Mouse (Mus musculus) megakaryocyte progenitor cell, adult 5-6 weeks (primary cell): ENCODE results near the gene Gm49373. TPM values are rescaled to one million over a fixed set of nuclear protein-coding genes. Genes with fewer than 3 reads are reported as not detected.
"Not testable (repeated sequence)": the region's sequence is repeated elsewhere in the genome, so short reads cannot be mapped to it uniquely, and the experiment has no call there.

Source experiments
- ATAC-seq: replicated peaks from 2 replicates; pipeline ENCODE4 v1.8.0; 2016; ENCODE audit warnings: mild to moderate bottlenecking, moderate TSS enrichment, inconsistent platforms; ENCODE audit not compliant: poor library complexity
- total RNA-seq, 2 experiments: library from RNA; stranded (forward) in 1 of 2; stranded (reverse) in 1 of 2; fragments of 157-497, 149-512 nt in 1 of 2; fragments of 200-1000 nt in 1 of 2; gene quantifications; 2 replicates each; pipeline versions ENCODE4 v1.2.3 to v1.2.4; 2015 to 2017

The Gm49373 gene
- total RNA-seq, 2 experiments from 2014 or later = 1.0 TPM; not detected in 1

DNA sequence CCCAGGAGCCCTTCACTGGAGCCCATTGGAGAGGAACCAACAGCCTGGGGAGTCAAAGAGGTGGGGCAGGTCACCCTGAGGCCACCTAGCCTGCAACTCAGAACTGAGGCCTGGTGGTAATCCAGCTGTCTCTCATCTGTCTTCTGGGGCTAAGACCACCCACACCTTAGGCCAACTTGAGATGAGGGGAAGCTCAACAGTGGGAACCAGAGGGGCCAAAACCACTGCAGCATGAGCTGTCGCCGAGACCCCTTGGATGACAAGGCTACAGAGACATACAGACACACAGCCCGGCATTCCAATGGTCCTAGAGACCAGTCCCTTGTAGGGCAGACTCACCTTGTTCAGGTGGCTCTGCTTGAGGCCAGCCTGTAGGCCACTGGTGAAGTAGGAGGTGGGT, 2.7 kb upstream of the Gm49373 start:
- no peak for ATAC-seq

DNA sequence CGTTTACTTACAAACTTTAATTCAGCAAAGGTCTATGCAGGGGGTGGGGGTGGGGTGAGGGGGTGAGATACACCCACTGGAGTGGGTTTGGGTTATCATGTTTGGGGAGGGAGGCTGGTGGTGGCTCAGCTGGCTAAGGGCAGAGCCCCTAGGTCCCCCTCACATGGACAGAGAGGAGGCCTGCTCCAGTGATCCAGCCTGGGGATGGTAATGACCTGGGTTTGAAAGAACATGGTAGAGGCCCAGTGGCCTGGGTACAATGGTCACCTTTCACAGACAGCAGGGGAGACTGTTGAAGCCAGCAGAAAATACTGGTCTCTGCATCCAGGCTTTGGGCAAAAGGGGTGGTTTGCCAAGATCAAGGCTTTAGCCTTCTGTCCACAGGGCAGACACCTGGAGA, 1.3 kb upstream of the Gm49373 start:
- no peak for ATAC-seq

DNA sequence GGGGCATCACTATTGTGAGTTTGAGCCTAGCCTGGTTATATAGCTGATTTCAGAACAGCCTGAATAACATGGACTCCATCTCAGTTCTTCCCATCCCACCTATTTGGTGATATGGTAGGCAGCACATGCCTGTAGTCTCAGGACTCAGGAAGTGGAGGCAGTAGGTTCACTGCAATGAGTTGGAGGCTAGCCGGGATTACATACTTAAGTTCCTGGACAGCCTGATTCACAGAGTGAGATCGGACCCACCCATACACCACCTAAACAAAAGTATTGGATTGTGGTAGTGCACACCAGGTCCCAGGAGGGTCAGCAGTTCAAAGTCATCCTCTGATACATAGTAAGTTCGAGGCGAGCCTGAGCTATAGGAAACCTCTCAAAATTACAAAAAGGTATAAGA, 255 bp downstream of the Gm49373 start:
- peak; percentile 6; the same call in 1 of the 2 replicates for ATAC-seq

DNA sequence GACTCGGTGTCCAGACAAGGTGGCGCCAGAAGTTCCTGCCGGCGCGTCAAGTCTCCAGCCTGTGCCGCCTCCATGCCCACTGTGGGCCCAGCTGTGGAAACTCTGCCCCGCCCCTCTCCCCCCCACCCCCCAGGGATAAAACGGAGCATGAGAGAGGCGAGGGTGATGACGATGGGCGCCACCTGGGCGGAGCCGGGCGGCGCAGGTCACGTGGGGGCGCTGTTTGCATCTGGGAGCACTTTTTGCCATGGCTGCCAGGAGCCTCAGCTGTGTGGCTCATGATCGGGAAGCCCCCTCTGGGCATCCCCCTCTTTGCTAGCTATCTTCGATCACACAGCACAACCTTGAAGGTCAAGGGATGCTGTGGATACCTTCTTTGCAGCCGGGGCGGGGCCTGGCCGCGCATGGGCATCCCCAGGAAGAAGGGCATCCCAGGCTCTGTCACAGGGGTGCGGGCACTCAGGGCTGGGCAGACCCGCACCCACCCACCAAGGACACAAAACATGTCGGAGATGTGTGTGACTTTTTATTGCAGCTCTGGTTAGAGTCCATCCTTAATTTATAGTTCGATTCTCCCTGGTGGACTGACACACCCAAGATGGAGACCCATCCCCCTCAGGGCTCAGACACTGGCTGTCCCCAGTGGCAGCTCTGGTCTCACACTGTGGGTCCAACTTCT, 5.8 kb downstream of the Gm49373 start, which contains the start of gene Zglp1:
Gene Zglp1, minus strand, starts transcription at position 88 of the 679 bp plus-strand sequence.
- no peak for ATAC-seq

DNA sequence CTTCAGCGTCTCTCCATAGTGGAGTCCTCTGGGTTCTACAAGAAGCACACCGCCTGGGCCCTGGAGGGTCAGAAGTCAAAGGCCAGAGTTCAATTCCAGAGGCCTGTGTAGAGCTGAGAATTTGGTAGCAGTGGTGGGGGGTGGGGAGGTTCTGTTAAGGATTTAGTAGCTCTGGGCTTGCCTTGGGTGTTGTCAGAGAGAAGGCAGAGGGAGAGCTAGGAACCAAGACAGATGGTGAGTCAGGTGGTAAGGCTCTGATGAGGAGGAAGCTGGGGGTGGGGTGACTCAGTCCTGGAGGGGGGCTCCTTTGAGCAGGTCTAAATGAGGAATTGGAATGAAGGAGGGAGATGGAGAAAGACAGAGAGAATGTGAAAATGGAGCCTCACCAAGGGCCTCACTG, 10.0 kb downstream of the Gm49373 start:
- no peak for ATAC-seq

DNA sequence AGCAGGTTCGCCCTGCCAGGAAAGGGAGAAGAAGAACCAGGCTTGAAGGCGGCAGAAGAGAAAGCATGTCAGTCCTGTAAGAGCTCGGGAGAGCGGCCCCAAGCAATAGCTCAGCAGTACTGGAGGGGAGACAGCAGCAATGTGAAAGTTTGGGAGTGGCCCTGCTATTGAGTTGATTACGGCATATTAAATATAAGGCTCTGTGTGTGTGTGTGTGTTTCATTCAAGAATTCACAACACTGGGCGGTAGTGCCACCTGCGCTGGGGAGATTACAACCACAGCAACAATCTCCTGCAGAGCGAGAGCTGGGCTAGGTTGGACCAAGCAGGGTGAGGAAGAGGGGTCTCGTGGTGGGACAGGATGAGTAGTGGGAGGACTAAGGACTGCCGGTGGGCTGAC, 21.3 kb downstream of the Gm49373 start:
- peak; percentile 98 for ATAC-seq

DNA sequence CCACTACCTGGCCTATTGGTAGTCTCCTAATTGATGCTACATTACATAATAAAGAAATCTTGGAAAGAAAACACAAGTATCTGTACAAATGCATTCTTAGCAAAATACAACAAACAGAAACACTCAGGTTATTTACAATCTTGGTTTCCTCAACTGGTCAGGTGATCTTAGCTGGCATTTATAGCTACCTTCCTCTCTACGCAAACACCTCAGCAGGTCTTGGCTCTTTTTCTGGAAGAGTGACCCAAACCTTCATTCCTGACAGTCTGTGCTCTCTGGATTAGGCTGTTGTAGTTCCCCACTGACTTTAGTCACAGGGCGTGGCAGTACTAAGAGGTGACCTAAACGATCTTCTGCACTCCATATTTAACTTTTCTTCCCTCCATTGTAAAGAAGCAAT, 27.7 kb downstream of the Gm49373 start:
- ATAC-seq = no peak

DNA sequence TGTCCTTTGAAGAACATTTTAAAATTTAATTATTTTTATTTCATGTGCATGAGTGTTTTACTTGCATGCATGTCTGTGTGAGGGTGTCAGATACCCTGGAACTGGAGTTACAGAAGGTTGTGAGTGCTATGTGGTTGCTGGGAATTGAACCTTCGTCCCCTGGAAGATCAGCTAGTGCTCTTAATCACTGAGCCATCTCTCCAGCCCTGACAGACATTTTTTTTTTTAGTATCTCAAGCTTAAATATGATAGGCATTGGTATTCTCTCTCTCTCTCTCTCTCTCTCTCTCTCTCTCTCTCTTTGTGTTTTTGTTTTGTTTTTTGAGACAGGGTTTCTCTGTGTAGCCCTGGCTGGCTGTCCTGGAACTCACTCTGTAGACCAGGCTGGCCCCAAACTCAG, 28.1 kb downstream of the Gm49373 start:
- not testable (repeated sequence) for ATAC-seq

DNA sequence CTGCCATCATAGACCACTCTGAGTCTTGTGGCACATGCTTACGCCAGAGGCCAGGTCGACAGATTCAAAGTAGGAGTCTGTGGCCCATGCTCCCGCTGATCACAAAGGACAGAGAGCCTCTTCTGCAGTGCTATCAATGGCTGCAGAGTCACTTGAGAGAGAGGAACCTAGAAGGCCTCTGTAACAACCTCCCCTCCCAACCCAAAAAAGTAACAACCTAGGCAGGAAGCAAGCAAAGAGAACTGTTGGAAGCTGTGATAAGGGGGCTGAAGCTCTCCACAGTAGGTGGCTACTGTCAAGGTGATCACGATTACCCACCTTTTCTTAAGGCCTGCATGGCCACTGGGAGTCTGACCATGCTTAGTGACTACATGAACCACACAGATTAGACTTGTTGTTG, 29.3 kb downstream of the Gm49373 start:
- ATAC-seq = no peak

DNA sequence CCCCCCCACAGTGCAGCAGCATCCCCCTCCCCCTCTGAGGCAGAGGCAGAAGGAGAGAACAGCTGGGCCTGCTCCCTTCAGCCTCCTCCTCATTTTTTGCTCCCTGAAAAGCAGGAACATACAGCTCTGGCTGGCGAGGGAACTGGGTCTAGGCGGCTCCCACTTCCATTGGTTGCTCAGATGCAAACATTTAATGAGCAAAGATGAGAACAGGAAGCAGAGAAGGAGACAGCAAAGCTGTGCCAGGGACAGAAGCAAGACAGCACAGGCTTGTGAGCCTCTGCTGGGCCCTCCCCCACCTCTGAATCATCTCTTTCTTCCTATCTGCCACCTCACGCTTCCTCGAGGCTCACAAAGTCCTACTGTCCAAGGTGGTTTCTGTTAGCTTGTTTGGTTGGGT, 31.6 kb downstream of the Gm49373 start:
- no peak for ATAC-seq

DNA sequence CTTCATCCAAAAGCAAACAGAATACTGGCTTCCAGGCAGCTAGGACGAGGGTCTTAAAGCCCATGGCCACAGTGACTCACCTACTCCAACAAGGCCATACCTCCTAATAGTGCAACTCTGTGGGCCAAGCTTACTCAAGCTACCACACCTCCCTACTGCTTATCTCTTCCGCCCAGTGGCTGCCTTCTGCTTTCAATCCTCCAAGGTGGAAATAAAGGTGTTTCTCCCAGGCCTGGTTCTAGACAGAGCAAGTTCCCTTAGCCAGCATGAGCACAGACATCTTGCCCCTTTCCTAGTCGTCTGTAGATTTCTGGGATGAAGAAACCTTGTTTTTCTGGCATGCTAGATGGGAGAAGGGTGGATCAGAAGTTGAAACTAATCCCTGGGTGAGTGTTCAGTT, 33.1 kb downstream of the Gm49373 start:
- ATAC-seq = peak; percentile 59

DNA sequence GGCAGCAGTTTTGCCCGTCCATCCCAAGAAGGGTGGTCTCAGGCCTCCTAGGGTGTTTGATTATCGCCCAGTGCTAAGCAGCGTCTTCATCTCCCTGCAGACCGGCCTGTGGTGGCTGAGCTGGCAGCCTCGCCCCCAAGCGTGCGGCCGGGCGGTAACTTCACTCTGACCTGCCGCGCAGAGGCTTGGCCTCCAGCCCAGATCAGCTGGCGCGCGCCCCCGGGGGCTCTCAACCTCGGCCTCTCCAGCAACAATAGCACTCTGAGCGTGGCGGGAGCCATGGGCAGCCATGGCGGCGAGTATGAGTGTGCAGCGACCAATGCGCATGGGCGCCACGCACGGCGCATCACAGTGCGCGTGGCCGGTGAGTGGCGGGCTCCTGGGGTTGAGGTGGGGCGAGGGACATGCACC, 35.4 kb downstream of the Gm49373 start:
- ATAC-seq = no peak

DNA sequence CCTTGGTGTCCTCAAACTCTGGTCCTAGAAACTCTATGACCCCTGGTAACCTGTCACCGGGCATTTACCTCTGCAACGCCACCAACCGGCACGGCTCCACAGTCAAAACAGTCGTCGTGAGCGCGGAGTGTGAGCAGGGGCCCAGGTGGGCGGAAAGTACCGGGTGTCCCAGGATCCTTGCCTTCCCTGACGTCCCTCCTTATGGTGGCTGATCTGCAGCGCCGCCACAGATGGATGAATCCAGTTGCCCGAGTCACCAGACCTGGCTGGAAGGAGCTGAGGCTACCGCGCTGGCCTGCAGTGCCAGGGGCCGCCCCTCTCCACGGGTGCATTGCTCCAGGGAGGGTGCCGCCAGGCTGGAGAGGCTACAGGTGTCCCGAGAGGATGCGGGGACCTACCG, 36.2 kb downstream of the Gm49373 start:
- ATAC-seq = no peak

DNA sequence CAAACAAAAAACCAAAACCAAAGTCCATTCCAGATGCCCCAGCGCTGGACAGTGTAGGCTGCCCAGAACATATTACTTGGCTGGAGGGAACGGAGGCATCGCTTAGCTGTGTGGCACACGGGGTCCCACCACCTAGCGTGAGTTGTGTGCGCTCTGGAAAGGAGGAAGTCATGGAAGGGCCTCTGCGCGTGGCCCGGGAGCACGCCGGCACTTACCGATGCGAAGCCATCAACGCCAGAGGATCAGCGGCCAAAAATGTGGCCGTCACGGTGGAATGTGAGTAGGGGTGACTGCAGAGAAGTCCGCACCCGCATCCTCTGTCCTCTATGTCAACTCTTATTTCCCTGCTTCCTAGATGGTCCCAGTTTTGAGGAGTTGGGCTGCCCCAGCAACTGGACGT, 36.7 kb downstream of the Gm49373 start:
- no peak for ATAC-seq

DNA sequence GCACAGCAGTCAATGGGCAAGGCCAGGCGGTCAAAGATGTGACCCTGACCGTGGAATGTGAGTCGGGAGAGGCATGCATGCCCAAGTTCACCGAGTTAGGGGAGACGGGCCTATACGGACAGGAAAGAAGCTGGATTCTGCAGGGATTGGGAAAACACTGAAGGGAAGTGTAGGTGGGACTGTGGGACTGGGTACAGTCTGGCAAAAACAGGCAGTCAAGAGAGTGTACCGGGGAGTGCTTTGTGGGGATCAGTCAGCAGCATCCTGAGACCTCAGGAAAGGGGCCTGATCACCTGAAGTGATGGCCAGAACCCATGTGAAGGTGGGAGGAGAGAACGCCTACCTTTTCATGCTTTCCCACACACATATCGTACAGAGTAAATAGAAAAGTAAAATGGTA, 37.3 kb downstream of the Gm49373 start:
- ATAC-seq = no peak

DNA sequence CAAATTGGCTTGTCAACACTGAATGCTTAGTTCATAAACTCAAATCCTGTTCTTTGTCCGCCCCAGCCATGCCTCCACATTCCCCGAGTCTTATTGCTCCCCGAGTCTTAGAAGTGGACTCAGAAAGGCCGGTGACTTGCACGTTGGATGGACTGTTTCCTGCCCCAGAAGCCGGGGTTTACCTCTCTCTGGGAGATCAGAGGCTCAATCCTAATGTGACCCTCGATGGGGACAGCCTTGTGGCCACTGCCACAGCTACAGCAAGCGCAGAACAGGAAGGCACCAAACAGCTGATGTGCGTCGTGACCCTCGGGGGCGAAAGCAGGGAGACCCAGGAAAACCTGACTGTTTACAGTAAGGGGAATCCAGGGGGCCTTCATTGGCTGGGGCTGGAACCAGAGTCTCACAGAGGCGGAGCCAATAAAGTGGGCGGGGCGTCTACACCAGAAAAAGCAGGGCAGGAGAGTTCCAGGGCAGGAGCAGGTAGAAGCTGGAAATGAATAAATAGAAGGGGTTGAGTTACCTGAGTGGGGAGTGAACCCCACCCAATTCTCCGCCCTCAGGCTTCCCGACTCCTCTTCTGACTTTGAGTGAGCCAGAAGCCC, 38.3 kb downstream of the Gm49373 start:
- ATAC-seq = no peak

DNA sequence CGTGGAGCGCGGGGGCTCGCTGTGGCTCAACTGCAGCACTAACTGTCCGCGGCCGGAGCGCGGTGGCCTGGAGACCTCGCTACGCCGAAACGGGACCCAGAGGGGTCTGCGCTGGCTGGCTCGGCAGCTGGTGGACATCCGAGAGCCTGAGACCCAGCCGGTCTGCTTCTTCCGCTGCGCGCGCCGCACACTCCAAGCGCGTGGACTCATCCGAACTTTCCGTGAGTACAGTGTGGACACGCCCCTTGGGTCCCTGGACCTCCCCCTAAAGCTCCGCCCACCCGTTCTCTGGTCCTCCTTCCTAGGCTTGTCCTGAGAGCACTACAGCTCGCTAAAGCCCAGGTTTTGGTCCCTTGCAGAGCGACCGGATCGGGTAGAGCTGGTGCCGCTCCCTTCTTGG, 39.8 kb downstream of the Gm49373 start:
- ATAC-seq = peak; percentile 38

DNA sequence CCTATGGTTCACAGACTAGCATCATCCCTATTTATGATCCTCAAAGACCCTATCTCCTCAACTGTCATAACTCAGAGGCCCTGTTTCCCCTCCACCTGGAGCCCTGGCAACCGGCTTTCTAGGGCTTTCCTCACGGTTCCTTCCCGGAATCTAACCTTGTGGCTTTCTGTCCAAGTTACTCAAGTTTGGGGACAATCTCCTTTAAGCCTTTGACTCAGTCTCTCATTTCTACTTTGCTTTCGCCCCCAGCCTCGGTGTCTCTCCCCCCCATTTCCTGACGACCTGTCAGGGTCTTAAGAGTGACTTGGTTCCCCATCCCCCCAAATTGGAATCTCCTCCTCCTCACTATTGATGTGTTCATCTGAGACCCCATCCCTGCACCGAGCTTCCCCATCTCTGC, 40.4 kb downstream of the Gm49373 start:
- no peak for ATAC-seq

DNA sequence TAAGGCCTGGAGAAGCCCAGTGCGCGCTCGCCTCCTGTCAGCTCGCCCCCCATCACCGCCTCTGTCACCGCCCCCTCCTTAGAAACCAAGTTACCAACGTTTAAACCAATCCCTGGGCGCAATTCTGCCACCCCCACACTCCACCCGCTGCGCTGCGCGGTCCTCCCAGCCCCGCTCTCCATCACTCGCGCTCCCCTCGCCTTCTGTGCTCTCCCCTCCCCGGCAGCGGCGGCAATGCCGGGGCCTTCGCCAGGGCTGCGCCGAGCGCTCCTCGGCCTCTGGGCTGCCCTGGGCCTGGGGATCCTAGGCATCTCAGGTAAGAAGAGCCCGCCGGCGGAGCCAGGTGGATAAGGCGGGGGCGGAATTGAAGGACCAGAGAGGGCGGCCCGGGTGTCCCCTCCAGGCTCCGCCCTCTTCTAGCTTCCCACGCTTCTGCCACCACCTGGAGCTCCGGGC, 41.0 kb downstream of the Gm49373 start, which contains the start of gene Icam5:
Gene Icam5, plus strand, starts transcription at position 178 of the 456 bp plus-strand sequence.
- ATAC-seq = no peak

DNA sequence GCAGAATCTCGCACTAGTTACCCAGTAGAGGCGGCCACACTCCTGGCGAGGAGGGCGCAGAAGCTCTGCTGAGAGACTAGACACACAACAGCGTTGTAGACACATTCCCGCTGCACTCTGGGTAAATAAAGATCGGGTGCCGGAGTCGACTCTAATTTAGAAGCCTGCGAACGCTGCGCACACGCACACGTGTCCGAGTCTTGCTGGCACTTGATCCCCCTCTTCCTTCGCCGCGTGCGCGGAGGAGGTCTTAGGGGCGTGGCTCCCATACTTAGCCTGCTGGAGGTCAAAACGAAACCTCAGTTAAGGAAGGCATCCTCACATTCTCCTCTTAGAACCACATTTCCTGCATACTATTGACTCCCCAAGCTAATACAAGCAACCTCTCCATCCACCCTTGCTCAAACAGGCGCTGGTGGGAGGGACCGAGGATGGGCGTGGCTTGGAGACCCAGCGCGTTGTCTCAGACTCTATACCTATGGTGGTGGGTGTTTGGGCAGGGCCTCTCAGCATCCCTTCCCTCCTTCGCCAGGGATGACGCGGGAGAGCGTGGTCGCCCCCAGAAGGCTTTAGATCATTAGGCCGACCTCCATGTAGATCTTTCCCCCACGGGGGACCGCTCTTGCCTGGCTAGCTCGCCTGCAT, 41.5 kb downstream of the Gm49373 start:
- peak; percentile 15 for ATAC-seq

DNA sequence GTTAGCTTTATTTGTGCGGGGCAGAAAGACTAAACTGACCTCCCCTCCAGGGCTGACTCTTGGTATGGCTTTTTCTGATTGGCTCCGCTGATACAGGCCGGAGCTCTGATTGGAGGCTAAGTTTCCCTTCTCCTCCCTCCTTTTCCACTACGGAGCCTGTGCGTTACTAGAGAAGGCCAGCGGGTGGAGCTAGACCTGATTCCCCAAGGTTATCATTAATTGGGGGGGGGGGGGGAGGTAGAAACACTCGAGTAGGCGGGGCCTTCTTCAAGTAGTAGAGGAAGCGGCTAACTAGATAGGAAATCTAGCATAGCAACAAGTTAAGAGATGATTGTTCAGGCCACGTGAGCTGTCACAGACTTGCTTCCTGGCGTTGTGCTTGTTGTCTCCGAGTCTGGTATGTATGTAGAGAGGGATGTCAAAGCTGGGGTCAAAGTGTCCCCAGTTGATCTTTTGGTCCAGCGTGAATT, 42.1 kb downstream of the Gm49373 start:
- peak; percentile 60 for ATAC-seq

DNA sequence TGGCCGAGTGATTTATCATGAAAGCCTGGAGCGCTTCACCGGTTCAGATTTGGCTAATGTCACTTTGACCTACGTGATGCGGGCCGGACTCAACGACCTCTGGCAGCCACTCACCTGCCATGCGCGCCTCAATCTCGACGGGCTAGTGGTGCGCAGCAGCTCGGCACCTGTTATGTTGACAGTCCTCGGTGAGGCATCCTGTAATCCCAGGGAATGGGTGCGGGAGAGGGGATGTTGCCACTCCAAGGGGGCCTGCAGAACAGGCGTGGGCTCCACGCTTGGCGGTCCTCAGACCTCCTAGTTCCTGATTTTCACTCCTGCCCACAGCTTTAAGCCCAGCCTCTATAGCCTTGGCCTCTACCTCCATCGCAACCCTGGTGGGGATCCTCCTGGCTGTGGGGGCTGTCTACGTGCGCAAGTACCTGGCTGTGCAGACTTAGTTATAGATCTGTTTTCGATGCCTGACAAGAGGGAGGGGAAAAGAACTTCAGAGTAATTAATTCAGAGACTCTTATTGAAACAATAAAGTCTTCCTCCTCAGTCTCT, 42.8 kb downstream of the Gm49373 start:
- ATAC-seq = 0 out of 2 replicates have a peak, but pooled peaks have one; percentile 3
